Mouse (Mus musculus): ENCODE results near the gene Cnnm1.

Cnnm1 gene

GRCm38 (mm10) chr19:43535372-43535771, 95.1 kb downstream of the Cnnm1 start:
- TF ChIP-seq GATA4 (IDR thresholded peaks at IDR 0.05; ENCODE audit: insufficient replicate concordance, low read length) = no peak

GRCm38 (mm10) chr19:43546337-43547117, 106.3 kb downstream of the Cnnm1 start:
- no peak for TF ChIP-seq GATA4 (IDR thresholded peaks at IDR 0.05; ENCODE audit: insufficient replicate concordance, low read length)

Data from liver, adult (tissue).